Mouse (Mus musculus): ENCODE data around the gene Adk.

DNA sequence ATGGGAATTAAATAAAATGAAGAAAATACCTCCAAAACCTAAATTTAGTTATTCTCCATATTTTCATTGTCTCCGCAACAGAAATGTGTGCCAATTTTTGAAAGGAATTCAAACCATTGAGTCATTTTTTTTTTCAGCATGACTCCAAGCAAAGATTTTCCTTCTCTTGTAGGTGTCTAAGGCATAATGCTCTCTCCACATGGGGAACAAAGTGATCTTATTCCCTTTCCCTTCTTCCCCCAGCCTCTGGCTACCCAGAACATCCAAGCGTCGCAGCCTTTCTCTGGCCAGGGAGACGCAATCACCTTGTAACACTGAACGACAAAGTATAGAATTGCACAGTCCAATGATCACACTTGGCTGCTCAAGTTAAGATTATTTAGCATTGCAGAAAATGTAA lies 320.3 kb downstream of the Adk start:
- no peak for TF ChIP-seq POLR2A (IDR thresholded peaks at IDR 0.05; ENCODE audit: control insufficient read depth, low read depth, low read length)
- TF ChIP-seq CTCF (IDR thresholded peaks at IDR 0.05; ENCODE audit: control insufficient read depth, insufficient read depth, insufficient replicate concordance, low read depth, low read length) = no peak
